Mouse (Mus musculus): ENCODE results near the gene Mapk10.

GRCm38 (mm10) chr5:103028940-103029621 is 182.1 kb downstream of the Mapk10 start:
- TF ChIP-seq CTCF (IDR thresholded peaks at IDR 0.05; ENCODE audit: borderline replicate concordance, control insufficient read depth, extremely low read depth, insufficient read depth, low read length, poor library complexity) = no peak
- TF ChIP-seq POLR2A (IDR thresholded peaks at IDR 0.05; ENCODE audit: control insufficient read depth, extremely low read depth, insufficient read depth, low read length, poor library complexity) = no peak

Data from thymus, adult 2 months (tissue).